Mouse (Mus musculus) G1E (cell line): ENCODE measurements around the gene Erc2. TPM values are rescaled to one million over a fixed set of nuclear protein-coding genes. Genes with fewer than 3 reads are reported as not detected.

ENCODE experiments used
- ATAC-seq: 2 replicates; pipeline ENCODE4 v1.8.0; 2016; ENCODE audit warnings: mild to moderate bottlenecking; ENCODE audit not compliant: insufficient number of reproducible peaks, poor library complexity, low FRiP score, severe bottlenecking; ENCODE audit errors: extremely low read depth
- DNase-seq: peaks from one replicate; pipeline ENCODE4 v3.0.0; 2012; ENCODE audit warnings: low spot score
- H3K27me3 ChIP-seq: 2 replicates; pipeline ENCODE4 v1.6.1; 2012; ENCODE audit warnings: mild to moderate bottlenecking, low read length, inconsistent platforms; ENCODE audit not compliant: insufficient read depth
- H3K36me3 ChIP-seq: replicated peaks from 2 replicates; pipeline ENCODE3; 2012; ENCODE audit warnings: mild to moderate bottlenecking, inconsistent platforms
- H3K4me1 ChIP-seq: 2 replicates; pipeline ENCODE4 v1.6.1; 2012; ENCODE audit warnings: low read depth, low read length, inconsistent platforms, mixed read lengths; ENCODE audit not compliant: insufficient read depth
- H3K4me3 ChIP-seq: 2 replicates; pipeline ENCODE4 v1.5.1; 2012; ENCODE audit warnings: low read depth, mild to moderate bottlenecking, inconsistent platforms, low read length, moderate library complexity, mixed read lengths
- H3K9me3 ChIP-seq: replicated peaks from 2 replicates; pipeline ENCODE4 v1.6.1; 2012; ENCODE audit warnings: inconsistent platforms
- CTCF ChIP-seq: IDR thresholded peaks from 2 replicates; pipeline ENCODE4 v1.5.1; 2012; ENCODE audit warnings: low read depth, low read length, inconsistent platforms, mixed read lengths
- GATA1 ChIP-seq: IDR thresholded peaks from 2 replicates; pipeline ENCODE4 v1.6.1; 2012; ENCODE audit warnings: borderline replicate concordance, low read length, inconsistent platforms, mixed read lengths
- GATA2 ChIP-seq: IDR thresholded peaks from 2 replicates; pipeline ENCODE4 v1.6.1; 2012; ENCODE audit warnings: low read depth, low read length, inconsistent platforms, borderline replicate concordance
- POLR2AphosphoS5 ChIP-seq: IDR thresholded peaks from 2 replicates; pipeline ENCODE4 v1.6.1; 2012; ENCODE audit warnings: low read depth, low read length, inconsistent platforms; ENCODE audit not compliant: insufficient replicate concordance
- TAL1 ChIP-seq: conservative IDR thresholded peaks from 2 replicates; pipeline ENCODE4 v1.6.1; 2012; ENCODE audit warnings: low read depth, low read length, inconsistent platforms, mixed read lengths
- polyA plus RNA-seq: library from polyadenylated mRNA; stranded (reverse); fragments of >175 nt; gene quantifications from 2 replicates; pipeline ENCODE4 v1.2.3, GENCODE M21; 2012
- total RNA-seq, 2 experiments: library from RNA; stranded (forward) in 1 of 2; stranded (reverse) in 1 of 2; fragments of 200-1000 nt in 1 of 2; fragments of >200 nt in 1 of 2; fragmentation: Nextera tagmentation in 1 of 2; gene quantifications; 2 replicates each; pipeline ENCODE4 v1.2.3; 2014 to 2017

Erc2 gene
- total and polyA plus RNA-seq, 3 experiments = 0.49 TPM; not detected in 2

DNA sequence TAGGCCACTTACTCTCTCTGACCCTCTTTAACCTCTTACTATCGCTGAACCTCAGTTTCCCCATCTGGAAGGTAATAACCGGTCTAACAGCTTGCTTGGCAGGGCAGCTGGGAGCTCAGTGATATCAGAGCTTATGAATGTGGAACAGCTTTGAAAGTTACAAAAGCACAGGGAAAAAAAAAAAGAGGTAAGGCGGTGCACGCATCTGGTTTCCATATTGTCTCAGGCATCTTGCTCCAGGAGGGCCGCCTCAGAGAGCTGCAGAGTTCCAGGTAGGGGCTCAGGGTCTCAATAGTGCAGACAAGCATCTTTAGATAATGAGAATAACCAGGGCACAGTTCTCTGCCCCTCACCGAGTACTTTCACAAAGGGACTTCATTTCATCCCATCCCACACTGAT lies 816.9 kb downstream of the Erc2 start:
- ATAC-seq (no peak), DNase-seq (no peak)
- no peaks in the 10 kb centered on the region for H3K36me3 ChIP-seq
- H3K9me3 ChIP-seq = peaks cover 47% of the 10 kb centered on the region
- no peaks in the 10 kb centered on the region for H3K4me1 ChIP-seq
- no peak for TF ChIP-seq GATA2
- TF ChIP-seq CTCF = no peak
- no peak for TF ChIP-seq POLR2AphosphoS5
- TF ChIP-seq GATA1 = no peak
- H3K27me3 ChIP-seq = no peaks in the 10 kb centered on the region
- no peak overlapping the region for H3K4me3 ChIP-seq

DNA sequence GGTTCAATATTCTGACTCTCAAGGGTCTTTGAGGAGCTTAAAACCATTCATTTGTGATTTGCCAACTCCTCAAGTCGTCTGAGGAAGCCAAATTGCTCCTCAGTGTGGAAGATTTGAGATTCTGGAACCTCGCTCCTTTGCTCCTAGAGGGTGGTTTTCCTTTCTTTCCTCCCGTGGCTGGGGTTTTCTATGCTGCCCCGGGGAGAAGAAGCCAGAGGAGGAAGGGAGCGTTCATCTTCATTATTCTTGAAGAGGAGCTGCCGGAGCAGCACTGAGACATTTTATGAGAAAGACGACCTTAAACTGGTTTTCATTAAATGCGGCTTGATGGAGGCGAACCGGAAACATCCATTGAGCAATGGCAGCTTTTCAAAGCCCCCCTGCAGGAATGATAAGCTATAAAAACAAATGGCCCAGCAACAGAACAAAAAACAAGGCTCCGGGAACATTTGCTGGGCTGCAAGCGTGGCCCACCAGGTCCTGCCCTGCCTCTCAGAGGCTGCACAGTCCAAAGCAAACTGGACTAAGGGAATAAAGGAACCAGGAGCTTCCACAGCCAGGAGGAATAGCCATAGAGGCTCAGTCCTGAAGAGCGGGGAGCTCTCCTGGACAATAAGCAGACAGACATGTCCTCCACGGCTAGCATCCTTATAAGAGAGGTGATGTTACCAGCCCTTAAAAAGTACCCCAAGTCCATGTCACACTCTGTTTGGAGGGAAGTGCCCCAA lies 819.2 kb downstream of the Erc2 start:
- H3K9me3 ChIP-seq = peaks cover 41% of the 10 kb centered on the region
- H3K36me3 ChIP-seq = no peaks in the 10 kb centered on the region
- no peak for DNase-seq
- no peak for ATAC-seq
- no peak for TF ChIP-seq GATA2
- no peak for TF ChIP-seq CTCF
- no peak for TF ChIP-seq TAL1
- TF ChIP-seq POLR2AphosphoS5 = no peak
- TF ChIP-seq GATA1 = no peak
- no peak overlapping the region for H3K4me3 ChIP-seq
- H3K4me1 ChIP-seq = no peaks in the 10 kb centered on the region
- no peaks in the 10 kb centered on the region for H3K27me3 ChIP-seq

GRCm38 (mm10) chr14:28443254-28443944 lies 821.2 kb downstream of the Erc2 start:
- DNase-seq (no peak), ATAC-seq (no peak)
- Histone ChIP-seq H3K4me1 (no peaks in the 10 kb centered on the region), H3K4me3 (no peak overlapping the region), H3K27me3 (no peaks in the 10 kb centered on the region), H3K36me3 (no peaks in the 10 kb centered on the region), H3K9me3 (peaks cover 42% of the 10 kb centered on the region)
- TF ChIP-seq POLR2AphosphoS5 = no peak

DNA sequence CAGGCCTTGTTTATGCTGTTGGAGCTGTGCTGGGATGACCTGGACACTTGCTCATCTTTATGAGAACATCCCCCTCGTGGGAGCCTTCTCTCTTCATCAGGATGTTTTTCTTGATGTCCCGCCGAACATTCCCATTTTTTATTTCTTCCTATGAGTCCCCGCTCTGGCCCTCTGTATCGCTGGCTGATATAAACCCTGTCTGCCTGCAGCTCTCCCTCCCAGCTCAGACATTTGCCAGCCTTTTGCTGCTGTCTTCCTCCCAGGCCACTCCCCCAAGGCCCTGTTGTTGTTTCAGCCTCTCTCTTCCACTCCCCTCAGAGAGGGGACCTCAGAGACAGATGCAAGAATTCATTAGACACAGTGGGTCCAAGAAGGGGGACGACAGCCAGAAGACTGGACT lies 823.5 kb downstream of the Erc2 start:
- TF ChIP-seq CTCF (no peak), TAL1 (no peak), GATA2 (no peak), POLR2AphosphoS5 (no peak)
- ATAC-seq (no peak), DNase-seq (no peak)
- H3K4me3 ChIP-seq = no peak overlapping the region
- no peaks in the 10 kb centered on the region for H3K27me3 ChIP-seq
- H3K36me3 ChIP-seq = no peaks in the 10 kb centered on the region
- peaks cover 32% of the 10 kb centered on the region for H3K9me3 ChIP-seq
- H3K4me1 ChIP-seq = no peaks in the 10 kb centered on the region

DNA sequence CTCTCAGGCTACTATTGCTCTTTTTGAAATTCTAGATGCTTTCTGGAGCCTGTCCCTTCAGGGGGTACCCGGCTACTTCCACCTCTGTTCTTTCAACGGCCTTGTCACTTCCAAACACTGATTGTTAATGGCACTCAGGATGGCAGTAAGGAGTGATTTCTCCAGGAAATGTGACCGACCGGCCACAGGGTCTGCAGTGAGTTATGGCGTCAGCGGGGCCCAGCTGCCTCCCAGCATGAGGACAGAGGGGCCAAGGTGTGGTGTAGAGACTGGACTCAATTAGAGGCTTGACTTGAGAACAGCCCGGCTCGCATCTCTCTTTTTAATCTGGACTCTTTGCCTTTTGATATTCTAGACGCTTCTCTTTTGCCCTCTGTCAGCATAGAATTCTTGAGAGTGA lies 829.5 kb downstream of the Erc2 start:
- no peak for ATAC-seq
- no peaks in the 10 kb centered on the region for H3K27me3 ChIP-seq
- TF ChIP-seq POLR2AphosphoS5 (no peak), TAL1 (no peak), CTCF (no peak), GATA2 (no peak), GATA1 (no peak)
- no peak for DNase-seq
- H3K4me3 ChIP-seq = no peak overlapping the region
- no peaks in the 10 kb centered on the region for H3K4me1 ChIP-seq
- H3K36me3 ChIP-seq = no peaks in the 10 kb centered on the region
- peaks cover 25% of the 10 kb centered on the region for H3K9me3 ChIP-seq

DNA sequence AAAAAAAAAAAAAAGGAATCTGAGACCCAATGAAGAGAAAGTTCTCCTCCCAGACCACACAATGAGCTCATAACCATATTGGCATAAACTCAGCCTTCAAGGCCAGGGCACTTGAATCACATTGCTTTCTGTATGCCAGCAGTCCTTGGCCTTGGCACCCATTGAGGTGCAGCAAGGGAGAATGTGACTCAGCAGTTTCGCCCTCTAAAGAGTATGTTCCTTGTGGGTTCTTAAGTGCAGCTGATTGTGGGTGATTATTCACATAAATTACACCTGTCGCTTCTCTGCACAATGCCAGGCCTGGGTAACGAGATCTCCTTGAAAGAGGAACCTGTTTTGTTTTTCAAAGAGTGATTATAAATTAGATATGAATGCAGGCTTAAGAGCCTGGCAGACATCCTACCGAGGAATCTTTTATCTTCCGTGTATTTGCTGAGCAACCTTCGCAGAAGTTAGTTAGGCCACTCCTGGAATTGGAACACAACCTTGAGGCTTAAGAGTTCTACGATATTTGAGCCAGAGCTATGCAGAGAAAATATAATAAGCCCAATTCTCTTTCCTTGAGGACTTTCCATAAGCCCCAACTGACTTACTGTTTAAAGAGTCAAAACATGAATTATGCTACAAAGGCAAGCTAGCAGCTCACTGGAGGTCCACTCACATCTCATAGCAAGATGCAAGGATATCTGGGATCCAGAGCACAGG lies 834.3 kb downstream of the Erc2 start:
- TF ChIP-seq TAL1 (no peak), CTCF (no peak)
- Histone ChIP-seq H3K4me3 (no peak overlapping the region), H3K4me1 (no peaks in the 10 kb centered on the region), H3K27me3 (no peaks in the 10 kb centered on the region), H3K36me3 (no peaks in the 10 kb centered on the region), H3K9me3 (peaks cover 35% of the 10 kb centered on the region)
- no peak for DNase-seq
- ATAC-seq = no peak
